Mouse (Mus musculus): ENCODE results near the gene Zbtb46. TPM values are rescaled to one million over a fixed set of nuclear protein-coding genes. Genes with fewer than 3 reads are reported as not detected.

Zbtb46 gene
- polyA plus RNA-seq, 1 experiment from 2014 or later = 9.1 TPM

DNA sequence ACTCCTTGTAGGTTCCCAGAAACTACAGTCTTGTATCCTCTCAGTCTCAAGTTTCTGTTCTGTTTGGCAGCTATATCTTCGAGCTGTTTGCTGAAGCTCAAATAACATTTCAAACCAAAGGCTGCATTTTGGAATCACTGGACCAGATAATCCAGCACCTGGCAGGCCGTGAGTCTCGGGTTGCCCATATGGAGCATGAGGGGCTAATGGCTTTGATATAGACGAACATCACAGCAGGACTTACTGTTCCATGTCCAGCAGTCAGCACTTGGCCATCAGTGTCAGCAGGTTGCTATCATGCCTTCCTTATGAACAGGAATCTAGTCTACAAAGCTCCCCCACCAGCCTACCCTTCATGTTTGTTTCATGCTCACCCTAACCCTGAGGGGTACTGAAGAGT lies 118.8 kb downstream of the Zbtb46 start:
- no peak overlapping the region for H3K9ac ChIP-seq (replicated peaks; ENCODE audit: low read depth, low read length)
- H3K4me2 ChIP-seq (replicated peaks; ENCODE audit: low read depth, low read length) = no peak overlapping the region
- 88% methylated on average over 4 of the region's 4 CpGs for WGBS
- no peak overlapping the region for H3K4me3 ChIP-seq (ENCODE audit: low read depth, low read length)
- H3K27me3 ChIP-seq (ENCODE audit: control insufficient read depth, insufficient read depth, low read length) = no peaks in the 10 kb centered on the region
- no peak for ATAC-seq (ENCODE audit: insufficient number of reproducible peaks, insufficient read depth, low FRiP score, low read depth)
- H3K27ac ChIP-seq (ENCODE audit: low read length) = no peak overlapping the region
- H3K9me3 ChIP-seq (ENCODE audit: control insufficient read depth, low read depth, low read length) = no peaks in the 10 kb centered on the region
- H3K4me1 ChIP-seq (ENCODE audit: control insufficient read depth, insufficient read depth, low read length) = no peaks in the 10 kb centered on the region
- peaks cover 51% of the 10 kb centered on the region for H3K36me3 ChIP-seq (ENCODE audit: control insufficient read depth, insufficient read depth, low read length)

Other genes starting within 250 kb of the Zbtb46 start
- gene Srms, start 246.2 kb downstream of the Zbtb46 start, polyA plus RNA-seq (2014; fragmentation: Nextera tagmentation; extraction: Ambion mirVana) = 0.15 TPM in 1 of 2 replicates, not detected in the other
- 0.29 and 0.36 TPM in 2 replicates for gene Fndc11, start 239.4 kb downstream of the Zbtb46 start, polyA plus RNA-seq (2014; fragmentation: Nextera tagmentation; extraction: Ambion mirVana)
- gene Helz2, start 217.4 kb downstream of the Zbtb46 start, polyA plus RNA-seq (2014; fragmentation: Nextera tagmentation; extraction: Ambion mirVana) = 1.5 and 1.9 TPM in 2 replicates
- 14.6 and 15.4 TPM in 2 replicates for gene Gmeb2, start 171.4 kb downstream of the Zbtb46 start, polyA plus RNA-seq (2014; fragmentation: Nextera tagmentation; extraction: Ambion mirVana)
- gene Stmn3, start 144.9 kb downstream of the Zbtb46 start, polyA plus RNA-seq (2014; fragmentation: Nextera tagmentation; extraction: Ambion mirVana) = 51.9 and 54.8 TPM in 2 replicates
- 48.3 and 57.3 TPM in 2 replicates for gene Rtel1, start 139.7 kb downstream of the Zbtb46 start, polyA plus RNA-seq (2014; fragmentation: Nextera tagmentation; extraction: Ambion mirVana)
- 32.1 and 37.3 TPM in 2 replicates for gene Zgpat, start 94.5 kb downstream of the Zbtb46 start, polyA plus RNA-seq (2014; fragmentation: Nextera tagmentation; extraction: Ambion mirVana)
- 44.2 and 51.4 TPM in 2 replicates for gene Arfrp1, start 94.0 kb downstream of the Zbtb46 start, polyA plus RNA-seq (2014; fragmentation: Nextera tagmentation; extraction: Ambion mirVana)
- gene Lime1, start 79.3 kb downstream of the Zbtb46 start, polyA plus RNA-seq (2014; fragmentation: Nextera tagmentation; extraction: Ambion mirVana) = 18.3 and 20.8 TPM in 2 replicates
- gene Abhd16b, start 33.8 kb upstream of the Zbtb46 start, polyA plus RNA-seq (2014; fragmentation: Nextera tagmentation; extraction: Ambion mirVana) = 0.27 and 0.38 TPM in 2 replicates
- 175 and 178 TPM in 2 replicates for gene Tpd52l2, start 37.7 kb upstream of the Zbtb46 start, polyA plus RNA-seq (2014; fragmentation: Nextera tagmentation; extraction: Ambion mirVana)
- 78.8 and 83.1 TPM in 2 replicates for gene Dnajc5, start 61.1 kb upstream of the Zbtb46 start, polyA plus RNA-seq (2014; fragmentation: Nextera tagmentation; extraction: Ambion mirVana)
- gene Uckl1, start 125.5 kb upstream of the Zbtb46 start, polyA plus RNA-seq (2014; fragmentation: Nextera tagmentation; extraction: Ambion mirVana) = 56.3 and 56.8 TPM in 2 replicates
- gene Prpf6, start 132.4 kb upstream of the Zbtb46 start, polyA plus RNA-seq (2014; fragmentation: Nextera tagmentation; extraction: Ambion mirVana) = 57.9 and 60.2 TPM in 2 replicates
- gene Zfp512b, start 133.4 kb upstream of the Zbtb46 start, polyA plus RNA-seq (2014; fragmentation: Nextera tagmentation; extraction: Ambion mirVana) = 50.6 and 51.6 TPM in 2 replicates
- 33.1 and 35.0 TPM in 2 replicates for gene Samd10, start 139.8 kb upstream of the Zbtb46 start, polyA plus RNA-seq (2014; fragmentation: Nextera tagmentation; extraction: Ambion mirVana)
- gene Gm29797, start 197.6 kb upstream of the Zbtb46 start, polyA plus RNA-seq (2014; fragmentation: Nextera tagmentation; extraction: Ambion mirVana) = not detected in 2 replicates
- 25.9 and 28.4 TPM in 2 replicates for gene Sox18, start 212.2 kb upstream of the Zbtb46 start, polyA plus RNA-seq (2014; fragmentation: Nextera tagmentation; extraction: Ambion mirVana)
- 35.3 and 36.7 TPM in 2 replicates for gene Tcea2, start 220.9 kb upstream of the Zbtb46 start, polyA plus RNA-seq (2014; fragmentation: Nextera tagmentation; extraction: Ambion mirVana)
- 78.8 and 88.8 TPM in 2 replicates for gene Rgs19, start 234.6 kb upstream of the Zbtb46 start, polyA plus RNA-seq (2014; fragmentation: Nextera tagmentation; extraction: Ambion mirVana)
- gene Lkaaear1, start 239.0 kb upstream of the Zbtb46 start, polyA plus RNA-seq (2014; fragmentation: Nextera tagmentation; extraction: Ambion mirVana) = not detected in 2 replicates

Measured in stomach, embryonic 14.5 days (tissue).